Mouse (Mus musculus) small intestine, adult 2 months (tissue): Measurements from ENCODE around the gene Map3k3. TPM values are rescaled to one million over a fixed set of nuclear protein-coding genes. Genes with fewer than 3 reads are reported as not detected.

Experiments used
- H3K27ac ChIP-seq: fragments of 200-500 bp; 2 replicates; pipeline ENCODE4 v1.5.1; 2012; ENCODE audit warnings: low read depth, low read length, control low read depth, inconsistent platforms; ENCODE audit not compliant: insufficient read depth
- H3K27me3 ChIP-seq: fragments of 200-500 bp; 2 replicates; pipeline ENCODE4 v1.6.1; 2012; ENCODE audit warnings: mild to moderate bottlenecking, moderate library complexity, low read length, inconsistent platforms; ENCODE audit not compliant: control insufficient read depth, insufficient read depth
- H3K36me3 ChIP-seq: fragments of 200-500 bp; 2 replicates; pipeline ENCODE4 v1.6.1; 2012; ENCODE audit warnings: mild to moderate bottlenecking, low read length, control low read depth, inconsistent platforms; ENCODE audit not compliant: control insufficient read depth, insufficient read depth
- H3K4me1 ChIP-seq: fragments of 200-500 bp; 2 replicates; pipeline ENCODE4 v1.6.1; 2012; ENCODE audit warnings: low read length, inconsistent platforms, mixed read lengths; ENCODE audit not compliant: control insufficient read depth, insufficient read depth, insufficient read length
- H3K4me3 ChIP-seq: fragments of 200-500 bp; 2 replicates; pipeline ENCODE4 v1.5.1; 2012; ENCODE audit warnings: low read depth, mild to moderate bottlenecking, control low read depth, inconsistent platforms, low read length, moderate library complexity
- CTCF ChIP-seq: fragments of 200-500 bp; IDR thresholded peaks from 2 replicates; pipeline ENCODE4 v1.5.1; 2012; ENCODE audit warnings: low read depth, mild to moderate bottlenecking, control low read depth, inconsistent platforms, low read length, moderate library complexity, mixed read lengths; ENCODE audit not compliant: insufficient replicate concordance, insufficient read length; ENCODE audit errors: extremely low read depth
- POLR2A ChIP-seq: fragments of 200-500 bp; IDR thresholded peaks from 2 replicates; pipeline ENCODE4 v1.6.1; 2012; ENCODE audit warnings: low read depth, mild to moderate bottlenecking, control low read depth, inconsistent platforms, low read length, moderate library complexity
- whole genome bisulfite sequencing: fragments of 180-500 bp; shearing (Covaris S2); methylation state at CpG from one replicate; pipeline ENCODE4 v1.1.7; 2018; 5-methylcytosine and 5-hydroxymethylcytosine counted together
- polyA plus RNA-seq: library from polyadenylated mRNA; depleted of rRNA; stranded (reverse); fragments of >200 nt; gene quantifications from 2 replicates; pipeline ENCODE4 v1.2.3, GENCODE M21; 2012

Map3k3 gene
- polyA plus RNA-seq, 1 experiment: 15.1 TPM

- 90% methylated on average over 16 of the region's 16 CpGs for WGBS
- Histone ChIP-seq H3K27me3 (no peaks in the 10 kb centered on the region), H3K27ac (no peak overlapping the region), H3K4me1 (peaks cover 11% of the 10 kb centered on the region), H3K4me3 (no peak overlapping the region), H3K36me3 (no peaks in the 10 kb centered on the region)
- no peak for TF ChIP-seq CTCF
- TF ChIP-seq POLR2A: no peak
Observed at GRCm38 (mm10) chr11:106164601-106165180, 80.3 kb downstream of the Map3k3 start.

- Histone ChIP-seq H3K36me3 (no peaks in the 10 kb centered on the region), H3K4me3 (no peak overlapping the region), H3K27ac (no peak overlapping the region), H3K4me1 (peaks cover 4% of the 10 kb centered on the region; the same call in 1 of the 2 replicates), H3K27me3 (no peaks in the 10 kb centered on the region)
- WGBS: 46% methylated on average over 5 of the region's 5 CpGs
- TF ChIP-seq CTCF (no peak), POLR2A (no peak)
Observed at GRCm38 (mm10) chr11:106167435-106167834, 83.0 kb downstream of the Map3k3 start.

- Histone ChIP-seq H3K27ac (no peak overlapping the region), H3K4me1 (peaks cover 4% of the 10 kb centered on the region; the same call in 1 of the 2 replicates), H3K27me3 (no peaks in the 10 kb centered on the region), H3K36me3 (no peaks in the 10 kb centered on the region), H3K4me3 (no peak overlapping the region)
- TF ChIP-seq POLR2A (no peak), CTCF (peak; percentile 32; the same call in 1 of the 2 replicates)
- 75% methylated on average over 7 of the region's 7 CpGs for WGBS
Observed at GRCm38 (mm10) chr11:106170807-106171206, 86.4 kb downstream of the Map3k3 start.

GRCm38 (mm10) chr11:106173228-106173627 is 88.8 kb downstream of the Map3k3 start:
- no peak overlapping the region for H3K27ac ChIP-seq
- no peaks in the 10 kb centered on the region for H3K4me1 ChIP-seq
- no peak overlapping the region for H3K4me3 ChIP-seq
- H3K36me3 ChIP-seq: no peaks in the 10 kb centered on the region
- TF ChIP-seq POLR2A: no peak
- TF ChIP-seq CTCF: no peak
- H3K27me3 ChIP-seq: no peaks in the 10 kb centered on the region
- 82% methylated on average over 2 of the region's 2 CpGs for WGBS

GRCm38 (mm10) chr11:106174372-106174771 is 90.0 kb downstream of the Map3k3 start:
- no peak for TF ChIP-seq POLR2A
- Histone ChIP-seq H3K36me3 (no peaks in the 10 kb centered on the region), H3K4me1 (no peaks in the 10 kb centered on the region), H3K4me3 (no peak overlapping the region), H3K27ac (no peak overlapping the region), H3K27me3 (no peaks in the 10 kb centered on the region)
- WGBS: 77% methylated on average over 5 of the region's 5 CpGs

GRCm38 (mm10) chr11:106175081-106175480 is 90.7 kb downstream of the Map3k3 start:
- WGBS: 35% methylated on average over 3 of the region's 3 CpGs

GRCm38 (mm10) chr11:106176372-106176771 is 92.0 kb downstream of the Map3k3 start:
- TF ChIP-seq CTCF (no peak), POLR2A (no peak)
- peaks cover 2% of the 10 kb centered on the region; the same call in 1 of the 2 replicates for H3K4me1 ChIP-seq
- H3K27ac ChIP-seq: no peak overlapping the region
- no peaks in the 10 kb centered on the region for H3K36me3 ChIP-seq
- no peaks in the 10 kb centered on the region for H3K27me3 ChIP-seq
- WGBS: 73% methylated on average over 5 of the region's 5 CpGs
- no peak overlapping the region for H3K4me3 ChIP-seq

More at GRCm38 (mm10) chr11:106175081-106175480, 90.7 kb downstream of the Map3k3 start:
- Histone ChIP-seq H3K27me3 (no peaks in the 10 kb centered on the region), H3K27ac (no peak overlapping the region), H3K4me3 (no peak overlapping the region), H3K36me3 (no peaks in the 10 kb centered on the region), H3K4me1 (peaks cover under 1% of the 10 kb centered on the region; the same call in 1 of the 2 replicates)
- TF ChIP-seq POLR2A (no peak), CTCF (no peak)

GRCm38 (mm10) chr11:106178036-106178782 is 93.8 kb downstream of the Map3k3 start:
- WGBS: 67% methylated on average over 5 of the region's 5 CpGs
- TF ChIP-seq POLR2A: no peak
- TF ChIP-seq CTCF: no peak
- no peaks in the 10 kb centered on the region for H3K36me3 ChIP-seq

More at GRCm38 (mm10) chr11:106178036-106178782, 93.8 kb downstream of the Map3k3 start:
- H3K27ac ChIP-seq: no peak overlapping the region
- H3K4me3 ChIP-seq: no peak overlapping the region
- peaks cover 2% of the 10 kb centered on the region; the same call in 1 of the 2 replicates for H3K4me1 ChIP-seq
- no peaks in the 10 kb centered on the region for H3K27me3 ChIP-seq
